Mouse (Mus musculus) liver, embryonic 13.5 days (tissue): ENCODE measurements around the gene Tm9sf3. TPM values are rescaled to one million over a fixed set of nuclear protein-coding genes. Genes with fewer than 3 reads are reported as not detected.

Experiments
- ATAC-seq: fragments of 200-750 bp; cut with Nextera tagmentation; 2 replicates; pipeline ENCODE4 v1.8.0; 2017; ENCODE audit warnings: low read depth, mild to moderate bottlenecking, moderate number of reproducible peaks, moderate library complexity
- DNase-seq: peaks from one replicate; pipeline ENCODE4 v3.0.0; 2022
- H3K27ac ChIP-seq: fragments of 300-500 bp; sonication (generic); 2 replicates; pipeline ENCODE4 v1.5.1; 2015; ENCODE audit warnings: moderate library complexity, mild to moderate bottlenecking, inconsistent platforms
- H3K27me3 ChIP-seq: fragments of 300-500 bp; sonication (generic); 2 replicates; pipeline ENCODE4 v1.6.1; 2015; ENCODE audit warnings: mild to moderate bottlenecking, inconsistent platforms
- H3K36me3 ChIP-seq: fragments of 300-500 bp; sonication (generic); 2 replicates; pipeline ENCODE4 v1.6.1; 2015; ENCODE audit warnings: mild to moderate bottlenecking, inconsistent platforms
- H3K4me1 ChIP-seq: fragments of 300-500 bp; sonication (generic); replicated peaks from 2 replicates; pipeline ENCODE4 v1.6.1; 2015; ENCODE audit warnings: inconsistent platforms
- H3K4me2 ChIP-seq: fragments of 300-500 bp; sonication (generic); 2 replicates; pipeline ENCODE4 v1.6.1; 2015; ENCODE audit warnings: inconsistent platforms, mild to moderate bottlenecking, moderate library complexity
- H3K4me3 ChIP-seq: fragments of 300-500 bp; sonication (generic); replicated peaks from 2 replicates; pipeline ENCODE4 v1.5.1; 2015; ENCODE audit warnings: mild to moderate bottlenecking, inconsistent platforms
- H3K9ac ChIP-seq: fragments of 300-500 bp; sonication (generic); 2 replicates; pipeline ENCODE4 v1.6.1; 2015; ENCODE audit warnings: mild to moderate bottlenecking, inconsistent platforms
- H3K9me3 ChIP-seq: fragments of 300-500 bp; sonication (generic); replicated peaks from 2 replicates; pipeline ENCODE4 v1.6.1; 2016; ENCODE audit warnings: inconsistent platforms
- WGBS: fragments of 180-500 bp; shearing (Covaris S2); methylation state at CpG from one replicate; pipeline ENCODE4 v1.1.7; 2015; ENCODE audit not compliant: insufficient replicate concordance; 5-methylcytosine and 5-hydroxymethylcytosine counted together
- polyA plus RNA-seq: library from polyadenylated mRNA; unstranded; fragments of >200 nt; fragmentation: Nextera tagmentation; extraction: Ambion mirVana; gene quantifications from 2 replicates; pipeline ENCODE4 v1.2.1, GENCODE M21; 2015

The Tm9sf3 gene
- polyA plus RNA-seq, 1 experiment from 2014 or later = 58.2 TPM

GRCm38 (mm10) chr19:41206811-41207344 lies 56.9 kb downstream of the Tm9sf3 start, which contains the start of gene Tll2:
Gene Tll2 (minus strand): TSS chr19:41206835.
- 2% methylated on average over 32 of the region's 32 CpGs for WGBS
- peaks cover 64% of the 10 kb centered on the region for H3K27me3 ChIP-seq
- H3K9ac ChIP-seq = no peak within 1 kb of the TSS
- H3K4me3 ChIP-seq = peak within 1 kb of the TSS; percentile 38
- no peaks in the 10 kb centered on the region for H3K9me3 ChIP-seq
- H3K36me3 ChIP-seq = no peaks in the 10 kb centered on the region
- H3K4me1 ChIP-seq = peaks cover 8% of the 10 kb centered on the region
- ATAC-seq (peak; percentile 71), DNase-seq (no peak)
- peak within 1 kb of the TSS; percentile 54 for H3K4me2 ChIP-seq
- H3K27ac ChIP-seq = no peak within 1 kb of the TSS

- peak overlapping the region; percentile 38 for H3K4me3 ChIP-seq
- 2% methylated on average over 46 of the region's 46 CpGs for WGBS
- no peak overlapping the region for H3K9ac ChIP-seq
- peaks cover 8% of the 10 kb centered on the region for H3K4me1 ChIP-seq
- H3K4me2 ChIP-seq = peak overlapping the region; percentile 54
- no peak for ATAC-seq
- no peaks in the 10 kb centered on the region for H3K36me3 ChIP-seq
- H3K9me3 ChIP-seq = no peaks in the 10 kb centered on the region
- H3K27ac ChIP-seq = no peak overlapping the region
- no peak for DNase-seq
- peaks cover 68% of the 10 kb centered on the region for H3K27me3 ChIP-seq
These were observed 57.6 kb downstream of the Tm9sf3 start for GRCm38 (mm10) chr19:41206041-41206810.

DNA sequence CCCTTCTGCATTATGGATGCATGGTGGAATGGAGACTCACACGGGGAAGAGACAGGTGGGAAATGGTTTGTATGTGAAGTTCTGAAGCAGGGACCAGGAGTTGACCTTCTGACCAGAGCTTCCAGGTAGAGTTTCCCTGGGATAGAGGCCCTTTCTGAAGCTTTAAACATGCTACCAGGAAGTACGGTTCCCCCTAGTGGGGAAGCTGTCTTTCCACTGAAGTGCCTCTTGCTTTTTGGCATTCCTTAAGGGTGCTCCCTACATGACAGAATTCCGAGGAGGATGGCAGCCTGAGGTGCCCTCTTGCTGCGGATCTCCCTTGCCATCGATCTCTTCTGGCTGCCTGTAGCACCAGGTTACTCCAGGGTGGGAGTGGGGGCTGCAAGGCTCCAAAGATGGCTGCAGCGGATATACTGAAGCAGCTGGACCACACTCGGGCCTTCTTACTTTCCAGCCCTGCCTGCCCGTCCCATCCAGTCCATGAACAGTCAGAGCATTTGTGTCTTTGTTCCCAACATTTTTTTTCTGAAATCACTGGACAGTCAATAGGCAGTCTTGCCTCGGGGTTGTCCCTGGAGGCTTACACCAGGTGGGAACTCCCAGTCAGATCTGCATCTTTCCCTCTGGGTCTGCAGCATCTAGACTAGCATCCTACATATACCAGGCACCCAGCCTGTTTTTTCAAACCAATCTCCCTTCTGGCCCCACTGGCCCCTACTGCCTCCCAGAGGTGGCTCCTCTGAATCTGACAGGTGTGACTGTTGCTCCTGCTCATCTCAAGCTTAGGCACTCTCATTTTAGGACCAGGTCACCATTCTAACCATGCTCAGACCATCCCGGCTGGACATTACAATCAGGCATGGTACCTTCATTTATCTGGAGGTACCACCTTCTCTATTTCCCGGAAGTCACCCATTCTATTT lies 59.4 kb downstream of the Tm9sf3 start:
- no peak for ATAC-seq
- WGBS = 47% methylated on average over 11 of the region's 11 CpGs
- Histone ChIP-seq H3K36me3 (no peaks in the 10 kb centered on the region), H3K4me3 (no peak overlapping the region), H3K9ac (no peak overlapping the region), H3K27me3 (peaks cover 69% of the 10 kb centered on the region), H3K4me1 (peaks cover 8% of the 10 kb centered on the region), H3K9me3 (no peaks in the 10 kb centered on the region), H3K27ac (no peak overlapping the region), H3K4me2 (no peak overlapping the region)
- DNase-seq = no peak

DNA sequence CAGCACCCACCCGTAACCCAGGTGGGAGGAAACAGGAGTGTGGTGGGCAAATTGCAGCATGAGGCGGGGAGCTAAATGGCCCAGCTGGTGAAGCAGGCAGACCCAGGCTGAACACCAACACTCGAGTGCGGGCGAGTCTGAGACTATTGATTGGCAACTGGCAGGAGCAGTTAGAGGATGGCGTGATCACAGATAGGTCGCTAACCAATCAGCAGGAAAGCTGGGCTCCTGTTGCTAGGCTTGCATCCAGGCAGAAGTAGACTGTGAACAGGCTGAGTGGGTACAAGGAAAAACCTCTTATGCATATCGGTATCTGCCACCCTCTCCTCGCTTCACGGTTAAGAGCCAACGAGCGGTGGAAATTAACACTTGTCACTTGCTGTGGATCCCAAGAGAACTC lies 66.2 kb downstream of the Tm9sf3 start:
- no peaks in the 10 kb centered on the region for H3K9me3 ChIP-seq
- no peak for DNase-seq
- 70% methylated on average over 12 of the region's 12 CpGs for WGBS

GRCm38 (mm10) chr19:41193379-41193778 lies 70.4 kb downstream of the Tm9sf3 start:
- H3K27ac ChIP-seq = no peak overlapping the region
- no peaks in the 10 kb centered on the region for H3K4me1 ChIP-seq
- H3K4me2 ChIP-seq = no peak overlapping the region
- H3K4me3 ChIP-seq = no peak overlapping the region
- 74% methylated on average over 1 of the region's 1 CpGs for WGBS
- no peak for ATAC-seq
- H3K9ac ChIP-seq = no peak overlapping the region
- H3K9me3 ChIP-seq = no peaks in the 10 kb centered on the region
- H3K27me3 ChIP-seq = no peaks in the 10 kb centered on the region
- DNase-seq = no peak
- no peaks in the 10 kb centered on the region for H3K36me3 ChIP-seq

More for the DNA sequence above, 66.2 kb downstream of the Tm9sf3 start:
- Histone ChIP-seq H3K4me1 (no peaks in the 10 kb centered on the region), H3K27ac (no peak overlapping the region), H3K27me3 (peaks cover 13% of the 10 kb centered on the region), H3K4me3 (no peak overlapping the region), H3K4me2 (no peak overlapping the region), H3K36me3 (no peaks in the 10 kb centered on the region), H3K9ac (no peak overlapping the region)
- ATAC-seq = no peak

GRCm38 (mm10) chr19:41192953-41193352 lies 70.8 kb downstream of the Tm9sf3 start:
- no peaks in the 10 kb centered on the region for H3K27me3 ChIP-seq
- H3K4me3 ChIP-seq = no peak overlapping the region
- no peak for DNase-seq
- no peak for ATAC-seq
- WGBS = 71% methylated on average over 4 of the region's 4 CpGs
- no peak overlapping the region for H3K4me2 ChIP-seq
- H3K36me3 ChIP-seq = no peaks in the 10 kb centered on the region
- no peak overlapping the region for H3K27ac ChIP-seq
- no peak overlapping the region for H3K9ac ChIP-seq
- no peaks in the 10 kb centered on the region for H3K4me1 ChIP-seq
- no peaks in the 10 kb centered on the region for H3K9me3 ChIP-seq

DNA sequence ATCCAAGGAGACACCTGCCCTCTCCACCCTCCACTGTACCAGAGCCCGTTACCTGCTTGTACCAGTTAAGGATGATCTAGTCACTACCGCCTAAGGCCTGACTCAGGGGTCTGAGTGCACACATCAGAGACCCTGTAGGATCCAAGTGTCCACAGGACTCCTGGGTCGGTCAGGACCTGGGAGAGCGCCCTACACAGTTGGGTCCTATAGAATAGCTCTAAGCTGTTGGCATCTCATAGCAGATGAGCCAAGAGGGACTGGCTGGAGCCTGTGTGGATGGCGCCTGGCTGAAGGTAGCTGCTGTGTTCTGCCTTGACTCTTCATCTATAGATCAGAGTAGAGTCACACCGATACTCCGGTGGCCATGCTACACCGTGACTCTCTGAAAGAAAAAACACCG lies 72.1 kb downstream of the Tm9sf3 start:
- WGBS = 69% methylated on average over 9 of the region's 9 CpGs
- Histone ChIP-seq H3K9me3 (no peaks in the 10 kb centered on the region), H3K4me2 (no peak overlapping the region), H3K4me3 (no peak overlapping the region), H3K27me3 (no peaks in the 10 kb centered on the region), H3K36me3 (no peaks in the 10 kb centered on the region), H3K4me1 (no peaks in the 10 kb centered on the region), H3K9ac (no peak overlapping the region), H3K27ac (no peak overlapping the region)
- no peak for ATAC-seq
- DNase-seq = no peak

DNA sequence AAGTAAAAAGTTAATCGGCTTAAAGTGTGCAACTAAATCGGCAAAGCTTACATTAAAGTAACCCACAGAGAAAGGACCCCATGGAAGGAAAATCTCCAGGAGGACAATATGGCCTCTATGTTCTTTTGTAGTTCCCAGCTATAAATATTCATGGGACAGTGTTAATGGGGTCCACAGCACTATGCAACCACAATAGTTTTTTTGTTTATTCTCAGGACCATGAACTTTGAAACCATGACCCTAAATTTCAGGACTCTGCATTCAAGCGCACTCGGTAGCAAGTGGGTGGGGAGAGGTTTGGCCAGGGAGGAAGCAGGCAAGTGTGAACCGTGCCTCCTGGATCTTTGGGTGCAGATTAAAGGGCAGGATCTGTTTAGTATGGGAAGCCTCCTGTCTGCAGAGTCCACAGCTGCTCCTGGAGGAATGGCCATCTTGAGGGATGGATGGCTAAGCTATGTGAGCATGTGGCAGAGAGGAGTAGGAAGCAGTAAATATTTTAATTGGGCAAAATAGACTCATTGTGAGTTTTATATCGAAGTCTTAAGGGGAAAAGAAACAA lies 72.8 kb downstream of the Tm9sf3 start:
- DNase-seq (no peak), ATAC-seq (no peak)
- Histone ChIP-seq H3K27ac (no peak overlapping the region), H3K4me2 (no peak overlapping the region), H3K27me3 (no peaks in the 10 kb centered on the region), H3K9me3 (no peaks in the 10 kb centered on the region), H3K4me3 (no peak overlapping the region), H3K36me3 (no peaks in the 10 kb centered on the region), H3K9ac (no peak overlapping the region), H3K4me1 (no peaks in the 10 kb centered on the region)
- WGBS = 58% methylated on average over 6 of the region's 6 CpGs

GRCm38 (mm10) chr19:41177331-41177730 lies 86.5 kb downstream of the Tm9sf3 start:
- Histone ChIP-seq H3K4me2 (no peak overlapping the region), H3K9ac (no peak overlapping the region), H3K27ac (no peak overlapping the region), H3K36me3 (no peaks in the 10 kb centered on the region), H3K9me3 (no peaks in the 10 kb centered on the region), H3K4me3 (no peak overlapping the region), H3K4me1 (no peaks in the 10 kb centered on the region), H3K27me3 (no peaks in the 10 kb centered on the region)
- ATAC-seq = no peak
- DNase-seq = no peak
- WGBS = 28% methylated on average over 6 of the region's 6 CpGs

- Histone ChIP-seq H3K9ac (no peak overlapping the region), H3K36me3 (no peaks in the 10 kb centered on the region), H3K27me3 (no peaks in the 10 kb centered on the region), H3K9me3 (no peaks in the 10 kb centered on the region), H3K27ac (no peak overlapping the region), H3K4me3 (no peak overlapping the region), H3K4me1 (no peaks in the 10 kb centered on the region), H3K4me2 (no peak overlapping the region)
- DNase-seq (no peak), ATAC-seq (no peak)
- 53% methylated on average over 2 of the region's 2 CpGs for WGBS
These were observed 86.9 kb downstream of the Tm9sf3 start for GRCm38 (mm10) chr19:41176881-41177280.

DNA sequence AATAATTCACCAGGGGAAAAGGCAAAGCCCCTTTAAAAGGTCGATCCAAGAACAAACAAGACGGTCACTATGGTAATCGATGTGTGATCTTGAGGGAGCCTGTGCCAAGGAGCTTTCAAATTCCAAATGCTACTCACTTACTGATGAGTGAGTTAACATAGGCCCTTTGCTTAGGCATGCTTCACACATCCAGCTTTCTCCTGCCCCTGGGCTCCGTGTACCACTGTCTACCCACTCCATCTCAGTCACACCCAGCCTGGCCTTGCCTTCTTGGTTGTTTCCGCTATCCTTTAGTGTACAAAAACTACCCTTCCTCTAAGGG lies 97.9 kb downstream of the Tm9sf3 start:
- no peak for ATAC-seq
- WGBS = 71% methylated on average over 5 of the region's 5 CpGs

More for the DNA sequence above, 97.9 kb downstream of the Tm9sf3 start:
- H3K36me3 ChIP-seq = no peaks in the 10 kb centered on the region
- no peak for DNase-seq
- H3K4me3 ChIP-seq = no peak overlapping the region
- no peak overlapping the region for H3K27ac ChIP-seq
- no peaks in the 10 kb centered on the region for H3K27me3 ChIP-seq
- no peaks in the 10 kb centered on the region for H3K4me1 ChIP-seq
- H3K9me3 ChIP-seq = no peaks in the 10 kb centered on the region
- H3K9ac ChIP-seq = no peak overlapping the region
- no peak overlapping the region for H3K4me2 ChIP-seq
